Mouse (Mus musculus) lung, adult 2 months (tissue): ENCODE data around the gene Cfd.

Experiments used
- CTCF ChIP-seq: fragments of 200-500 bp; IDR thresholded peaks from 2 replicates; pipeline ENCODE4 v1.5.1; 2011; ENCODE audit warnings: mild to moderate bottlenecking, low read length, control low read depth; ENCODE audit not compliant: insufficient read depth
- POLR2A ChIP-seq: fragments of 200-500 bp; IDR thresholded peaks from 2 replicates; pipeline ENCODE4 v1.6.1; 2011; ENCODE audit warnings: low read depth, mild to moderate bottlenecking, control low read depth, low read length, borderline replicate concordance; ENCODE audit errors: extremely low read depth

DNA sequence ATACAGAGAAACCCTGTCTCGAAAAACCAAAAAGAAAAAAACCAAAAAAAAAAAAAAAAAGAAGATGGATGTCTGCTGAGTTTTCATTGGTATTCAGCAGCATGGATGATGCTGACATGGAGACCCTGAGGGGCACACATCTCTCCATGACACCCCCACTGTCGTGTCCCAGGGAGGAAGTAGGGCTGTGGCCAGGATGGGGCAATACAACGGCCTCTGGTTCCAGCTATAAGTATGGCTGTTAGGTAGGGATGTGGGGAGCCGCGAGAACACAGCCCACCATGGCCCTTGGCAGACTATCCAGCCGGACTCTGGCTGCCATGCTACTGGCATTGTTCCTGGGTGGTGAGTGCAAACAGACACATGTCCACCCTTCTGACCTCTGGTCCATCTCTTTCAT lies 4.6 kb upstream of the Cfd start, which contains the start of gene Elane:
- no peak for TF ChIP-seq POLR2A
- no peak for TF ChIP-seq CTCF
